Mouse (Mus musculus): ENCODE measurements at regions not wholly inside any gene's neighbourhood (a gene's known extent, or its start where the extent isn't known, plus 50 kb on each side); places are given as distances from the start of the nearest gene placed in this dataset.

DNA sequence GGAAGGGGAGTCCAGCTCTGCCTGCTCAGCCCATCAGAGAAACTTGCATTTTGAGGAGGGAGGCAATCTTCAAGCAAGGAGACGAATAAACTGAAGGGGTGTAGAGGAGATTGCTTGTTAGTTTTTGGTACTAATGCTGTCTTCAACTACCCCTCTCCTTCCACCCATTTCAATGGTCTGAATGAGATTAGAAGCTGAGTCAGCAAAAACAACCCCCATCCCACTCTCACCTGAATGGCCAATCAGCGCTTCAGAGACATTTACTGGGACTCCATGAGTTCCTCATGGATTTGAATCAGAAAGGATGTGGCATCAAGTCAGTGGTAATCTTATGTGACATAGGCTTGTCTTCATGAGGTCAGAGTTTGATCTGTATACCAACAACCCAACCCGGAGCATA lies 180.0 kb upstream of the Nlrp1b start:
- in situ Hi-C loops (cut with MboI, MseI) = no loop called here

DNA sequence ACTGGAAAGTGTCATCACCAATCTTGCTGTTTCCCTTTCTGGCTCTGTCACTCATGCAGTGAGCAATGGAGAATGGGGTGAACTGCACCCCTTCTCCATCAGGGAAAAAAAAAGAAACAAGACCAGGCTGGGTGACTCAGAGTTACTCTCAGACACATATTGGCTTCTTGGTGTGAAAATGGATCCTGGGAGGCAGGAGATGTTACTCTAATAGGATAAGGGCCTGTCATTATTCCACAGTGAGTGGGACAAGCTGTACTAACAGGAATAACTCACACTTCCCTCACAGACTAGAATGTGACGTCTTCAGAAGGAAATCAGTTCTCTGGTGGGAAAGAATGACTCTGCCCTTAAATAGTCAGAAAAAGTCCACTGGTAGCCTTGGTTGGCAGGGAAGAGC lies 181.4 kb upstream of the Nlrp1b start:
- in situ Hi-C loops (cut with MboI, MseI) = no loop called here

DNA sequence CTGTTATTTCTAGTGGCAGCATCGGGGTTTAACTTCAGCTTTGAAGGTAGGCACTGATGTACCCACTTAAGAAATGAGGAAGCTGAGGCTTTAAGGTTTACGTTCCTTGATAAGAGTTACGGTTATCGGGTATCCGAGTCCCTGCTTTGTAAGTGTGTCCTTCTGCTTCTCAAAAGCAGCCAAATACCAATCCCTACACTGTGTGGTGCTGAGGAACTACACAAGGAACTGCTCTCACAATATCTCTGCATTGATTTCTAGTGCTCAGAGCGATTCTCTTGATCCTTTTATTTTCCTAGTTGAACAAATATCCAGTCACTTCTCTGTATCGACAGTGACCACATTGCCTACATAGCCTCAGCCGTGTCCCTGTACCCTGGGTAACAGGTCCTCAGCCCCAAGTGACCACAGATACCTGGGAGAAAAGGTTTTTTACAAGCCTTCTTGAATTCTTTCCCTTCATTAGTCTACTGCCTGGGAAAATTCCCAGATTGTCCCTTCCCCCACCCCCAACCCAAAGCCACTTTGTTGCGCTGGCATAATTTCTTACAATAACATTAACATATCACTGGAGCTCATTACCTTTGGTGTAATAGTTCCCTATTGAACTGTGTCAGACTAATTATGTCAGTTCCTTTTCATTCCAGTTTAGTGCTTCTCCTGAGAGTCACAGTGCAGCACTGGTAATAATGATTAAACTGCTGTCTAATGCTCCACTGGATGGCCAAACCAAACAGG lies 184.0 kb upstream of the Nlrp1b start:
- in situ Hi-C loops (cut with MboI, MseI) = no loop called here

GRCm38 (mm10) chr11:71415451-71415850 lies 184.9 kb upstream of the Nlrp1b start:
- in situ Hi-C loops (cut with MboI, MseI) = no loop called here

DNA sequence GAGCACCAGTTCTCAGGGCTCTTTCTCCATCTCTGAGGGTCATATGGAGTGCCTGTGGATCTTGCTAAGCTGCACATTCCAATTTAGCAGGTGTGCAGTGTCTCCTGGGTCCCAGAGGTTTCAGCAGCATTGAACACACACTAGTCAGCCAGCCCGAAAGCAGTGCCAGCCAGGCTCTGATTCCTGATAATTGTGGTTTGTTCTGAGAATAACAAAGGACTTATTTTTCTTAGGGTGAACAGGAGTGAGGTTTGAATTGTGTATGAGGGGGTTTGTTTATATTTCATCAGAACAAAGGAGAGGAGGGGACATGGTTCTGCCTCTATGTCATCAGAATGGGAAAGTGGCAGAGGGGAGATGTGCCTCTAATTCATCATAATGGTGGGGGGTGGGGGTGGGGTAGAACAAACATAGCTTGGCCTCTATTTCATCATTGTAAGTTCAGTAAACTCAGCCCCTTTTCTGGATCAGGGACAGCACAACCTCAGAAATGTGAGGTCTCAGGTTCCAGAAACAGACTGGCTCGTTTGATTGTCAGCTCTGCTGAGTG lies 191.8 kb upstream of the Nlrp1b start:
- in situ Hi-C loops (cut with MboI, MseI) = no loop called here

- in situ Hi-C loops (cut with MboI, MseI) = no loop called here
Observed at GRCm38 (mm10) chr11:71423242-71423641, 192.7 kb upstream of the Nlrp1b start.

GRCm38 (mm10) chr11:71424879-71425278 lies 194.3 kb upstream of the Nlrp1b start:
- in situ Hi-C loops (cut with MboI, MseI) = no loop called here

GRCm38 (mm10) chr11:71429739-71430138 lies 199.2 kb upstream of the Nlrp1b start:
- in situ Hi-C loops (cut with MboI, MseI) = no loop called here

GRCm38 (mm10) chr11:71434241-71434640 lies 203.7 kb upstream of the Nlrp1b start:
- in situ Hi-C loops (cut with MboI, MseI) = no loop called here

GRCm38 (mm10) chr11:71434886-71435285 lies 204.4 kb upstream of the Nlrp1b start:
- in situ Hi-C loops (cut with MboI, MseI) = no loop called here

GRCm38 (mm10) chr11:71435745-71436144 lies 205.2 kb upstream of the Nlrp1b start:
- in situ Hi-C loops (cut with MboI, MseI) = no loop called here

DNA sequence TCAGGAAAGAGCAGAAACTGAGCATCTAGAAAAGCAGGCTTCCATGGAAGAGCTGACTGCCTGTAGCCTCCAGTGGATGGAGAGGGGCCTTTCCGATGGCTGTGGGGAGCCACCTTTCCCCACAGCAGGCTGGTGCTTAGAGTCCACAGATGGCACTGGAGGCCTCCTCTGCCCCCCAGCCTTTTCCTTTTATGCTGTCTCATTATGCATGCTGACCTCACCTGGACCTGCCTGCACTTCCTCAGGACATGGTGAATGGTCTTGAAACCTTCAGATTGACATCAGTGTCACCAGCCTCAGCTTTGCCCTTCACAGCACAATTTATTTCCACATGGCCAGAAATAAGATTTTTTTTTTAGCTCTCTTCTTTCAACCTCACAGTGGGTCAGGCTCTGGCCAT lies 205.8 kb upstream of the Nlrp1b start:
- in situ Hi-C loops (cut with MboI, MseI) = no loop called here

GRCm38 (mm10) chr11:71436801-71437200 lies 206.3 kb upstream of the Nlrp1b start:
- in situ Hi-C loops (cut with MboI, MseI) = no loop called here

DNA sequence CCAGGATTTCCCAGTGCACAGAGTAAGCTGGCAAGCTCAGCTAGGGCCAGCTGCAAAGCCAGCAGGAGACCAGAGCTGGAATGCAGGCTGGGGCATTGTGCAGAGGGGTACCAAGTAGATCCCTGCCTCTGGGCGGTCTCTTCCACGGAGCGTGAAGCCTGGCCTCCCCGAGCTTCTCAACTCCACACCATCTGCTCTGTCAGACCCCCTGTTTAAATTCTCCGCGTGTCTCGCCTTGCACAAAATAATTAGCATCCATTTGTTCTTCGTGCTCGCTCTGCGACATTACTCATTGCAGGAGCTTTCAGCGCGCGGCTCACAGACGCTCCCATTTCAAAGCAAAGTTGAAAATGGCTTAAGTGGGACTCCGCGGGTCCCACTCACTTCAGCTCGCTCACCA lies 209.3 kb upstream of the Nlrp1b start:
- in situ Hi-C loops (cut with MboI, MseI) = no loop called here

DNA sequence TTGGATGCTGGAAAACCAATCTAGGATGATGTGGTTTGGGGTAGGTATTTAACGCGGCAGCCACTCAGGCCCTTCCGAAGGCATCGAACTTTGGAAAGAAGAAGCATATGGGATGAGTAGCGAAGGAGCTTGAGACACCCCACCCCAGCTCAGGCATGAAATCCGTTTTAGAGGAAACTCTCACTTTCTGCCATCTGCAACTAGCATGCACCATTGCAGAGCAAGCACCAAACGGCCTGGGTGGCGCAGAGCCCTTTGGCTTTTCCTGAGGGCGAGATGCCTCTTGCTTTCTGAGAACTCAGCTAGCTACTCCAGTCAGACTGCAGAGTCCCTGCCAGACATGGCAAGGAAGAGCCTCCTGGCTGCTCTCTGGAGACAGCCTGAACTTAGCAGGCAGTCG lies 209.9 kb upstream of the Nlrp1b start:
- in situ Hi-C loops (cut with MboI, MseI) = no loop called here

GRCm38 (mm10) chr11:71444056-71444455 lies 213.5 kb upstream of the Nlrp1b start:
- in situ Hi-C loops (cut with MboI, MseI) = no loop called here

DNA sequence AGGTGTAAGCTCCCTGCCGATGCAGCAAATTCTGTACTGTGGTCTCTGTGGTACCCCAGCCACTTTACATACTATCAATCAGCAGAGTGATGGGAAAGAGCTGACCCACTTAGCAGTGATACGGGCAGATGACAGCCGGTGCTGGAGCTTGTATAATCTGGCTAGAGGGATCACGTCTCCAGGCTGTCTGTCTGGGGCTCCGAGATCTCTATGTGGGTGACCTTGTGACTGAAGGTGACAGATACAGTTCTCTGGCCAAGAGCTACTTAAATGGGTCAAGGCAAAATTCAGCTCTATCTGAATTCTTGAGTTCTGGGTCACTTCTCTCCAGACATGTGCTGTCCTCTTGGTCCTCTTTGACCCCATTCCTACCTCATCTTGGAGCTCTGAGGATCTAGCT lies 216.1 kb upstream of the Nlrp1b start:
- in situ Hi-C loops (cut with MboI, MseI) = no loop called here

DNA sequence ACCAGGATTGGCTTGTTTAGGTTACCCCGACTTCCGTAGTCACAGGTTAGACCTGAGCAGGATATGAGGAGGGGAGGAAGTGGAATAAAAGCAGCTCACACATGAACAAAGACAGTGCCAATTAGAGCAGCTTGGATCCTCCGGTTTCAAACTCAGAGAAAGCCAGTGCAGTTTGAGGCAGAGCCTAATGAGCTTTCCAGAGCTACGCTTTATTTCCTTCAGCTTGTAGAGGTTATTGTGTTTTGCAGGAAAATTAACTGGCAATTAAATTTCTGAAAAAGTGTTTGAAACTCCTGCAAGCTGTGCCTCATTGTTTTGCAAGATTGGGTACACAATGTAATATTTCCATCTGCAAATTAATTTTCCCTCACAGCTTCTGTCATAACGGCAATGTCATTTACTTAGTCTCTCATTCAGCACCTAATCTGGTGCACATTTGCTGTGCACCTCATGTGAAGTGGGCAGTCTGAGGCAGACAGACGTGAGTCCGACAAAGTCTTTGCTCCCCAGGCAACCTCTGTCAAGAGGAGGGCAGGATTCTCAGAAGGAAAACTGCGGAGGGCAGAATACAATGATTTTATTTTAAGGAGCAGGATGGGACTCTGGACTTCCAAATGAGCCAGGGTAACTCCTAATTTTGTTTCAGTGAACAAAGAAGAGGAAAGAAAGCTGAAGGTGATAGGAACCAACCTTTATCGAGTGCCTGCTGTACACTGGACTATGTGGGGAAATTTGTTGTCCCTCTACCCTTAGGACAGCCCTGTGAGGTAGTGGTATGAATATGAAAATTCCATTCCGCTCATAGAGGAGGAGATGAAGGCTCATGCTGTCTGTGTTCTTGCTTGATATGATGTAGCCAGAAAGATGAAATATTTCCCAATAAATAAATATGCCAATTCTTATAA lies 217.6 kb upstream of the Nlrp1b start:
- in situ Hi-C loops (cut with MboI, MseI) = no loop called here

DNA sequence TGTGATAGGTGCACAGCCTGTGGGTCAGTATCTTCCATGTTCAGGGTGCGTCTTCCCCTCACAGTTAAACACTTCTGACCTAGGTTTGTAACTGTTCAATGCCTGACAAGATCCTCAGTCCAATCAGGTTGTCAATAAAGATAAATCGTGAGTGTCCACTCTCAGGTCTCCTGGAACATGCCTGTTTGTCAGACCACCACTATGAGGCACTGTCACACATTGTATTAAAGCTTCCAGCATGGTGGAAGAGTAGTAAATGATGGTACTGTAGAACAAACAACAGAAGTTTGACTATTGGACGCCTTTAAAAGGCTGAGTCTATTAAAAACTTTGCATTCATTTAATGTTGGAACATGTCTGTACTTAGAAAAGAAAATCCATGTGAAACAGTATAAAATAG lies 249.6 kb upstream of the Nlrp1b start:
- in situ Hi-C loops (cut with MboI, MseI) = no loop called here

GRCm38 (mm10) chr11:71497863-71498262 lies 251.9 kb upstream of the Wscd1 start:
- in situ Hi-C loops (cut with MboI, MseI) = no loop called here

GRCm38 (mm10) chr11:71498299-71498698 lies 251.4 kb upstream of the Wscd1 start:
- in situ Hi-C loops (cut with MboI, MseI) = no loop called here

DNA sequence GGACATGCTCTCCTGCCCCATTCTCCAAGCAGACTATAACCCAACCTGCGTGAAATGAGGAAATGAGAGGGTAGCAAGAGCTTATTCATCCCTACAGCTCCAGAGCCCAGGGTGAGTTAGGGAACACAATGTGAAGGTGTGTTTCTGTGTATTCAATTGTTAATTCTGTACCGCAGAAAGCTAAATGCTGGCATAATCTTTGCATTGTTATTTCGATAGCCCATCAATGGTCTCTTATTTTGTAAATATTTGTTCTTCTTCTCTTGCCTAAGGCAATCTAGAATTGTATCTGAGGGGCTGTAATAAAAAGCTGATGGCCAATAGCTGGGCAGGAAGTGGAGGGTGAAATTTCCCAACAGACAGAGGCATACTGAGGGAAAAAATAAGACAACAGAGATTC lies 247.6 kb upstream of the Wscd1 start:
- in situ Hi-C loops (cut with MboI, MseI) = no loop called here

All from T-helper 1 cell (primary cell).